Mouse (Mus musculus) forelimb bud, embryonic 11.5 days (tissue): Measurements from ENCODE around the gene Mfap1a.
"Not testable (repeated sequence)": the region's sequence is repeated elsewhere in the genome, so short reads cannot be mapped to it uniquely, and the experiment has no call there.

ENCODE experiments used
- DNase-seq: peaks from one replicate; pipeline ENCODE4 v3.0.0-alpha.2; 2012; ENCODE audit warnings: low read depth, low spot score

The Mfap1a gene

DNA sequence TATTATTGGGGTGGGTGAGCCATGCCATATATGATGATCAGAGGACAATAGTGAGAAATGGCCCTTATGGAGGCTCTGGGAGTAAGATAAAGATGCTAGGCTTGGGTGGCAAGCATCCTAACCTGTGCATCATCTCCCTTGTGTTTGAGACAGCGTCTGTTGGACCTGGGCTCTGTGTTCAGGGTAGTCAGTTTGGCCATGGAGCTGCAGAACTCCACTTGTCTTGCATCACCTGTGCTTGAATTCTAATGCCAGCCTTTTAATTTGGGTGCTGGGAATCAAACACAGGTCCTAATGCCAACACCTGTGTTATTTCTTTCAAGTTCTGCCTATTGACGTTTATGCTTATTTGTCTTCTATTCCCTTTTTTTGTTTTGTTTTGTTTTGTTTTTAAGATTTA lies 31.2 kb downstream of the Mfap1a start:
- DNase-seq, result not testable (repeated sequence)

DNA sequence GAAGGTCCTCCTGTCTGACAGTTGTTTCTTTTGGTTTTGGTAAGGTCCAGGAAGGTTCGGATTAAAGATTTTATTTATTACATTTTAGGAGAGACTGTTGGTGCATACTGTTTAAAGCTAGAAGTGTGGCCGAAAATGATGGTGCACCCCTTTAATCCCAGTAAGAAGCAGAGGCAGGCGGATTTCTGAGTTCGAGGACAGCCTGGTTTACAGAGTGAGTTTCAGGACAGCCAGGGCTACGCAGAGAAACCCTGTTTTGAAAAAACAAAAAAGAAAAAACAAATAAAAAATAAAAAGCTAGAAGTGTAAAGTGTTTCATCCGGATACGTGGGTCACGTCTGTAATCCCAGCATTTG lies 32.3 kb downstream of the Mfap1a start:
- DNase-seq, result no peak

DNA sequence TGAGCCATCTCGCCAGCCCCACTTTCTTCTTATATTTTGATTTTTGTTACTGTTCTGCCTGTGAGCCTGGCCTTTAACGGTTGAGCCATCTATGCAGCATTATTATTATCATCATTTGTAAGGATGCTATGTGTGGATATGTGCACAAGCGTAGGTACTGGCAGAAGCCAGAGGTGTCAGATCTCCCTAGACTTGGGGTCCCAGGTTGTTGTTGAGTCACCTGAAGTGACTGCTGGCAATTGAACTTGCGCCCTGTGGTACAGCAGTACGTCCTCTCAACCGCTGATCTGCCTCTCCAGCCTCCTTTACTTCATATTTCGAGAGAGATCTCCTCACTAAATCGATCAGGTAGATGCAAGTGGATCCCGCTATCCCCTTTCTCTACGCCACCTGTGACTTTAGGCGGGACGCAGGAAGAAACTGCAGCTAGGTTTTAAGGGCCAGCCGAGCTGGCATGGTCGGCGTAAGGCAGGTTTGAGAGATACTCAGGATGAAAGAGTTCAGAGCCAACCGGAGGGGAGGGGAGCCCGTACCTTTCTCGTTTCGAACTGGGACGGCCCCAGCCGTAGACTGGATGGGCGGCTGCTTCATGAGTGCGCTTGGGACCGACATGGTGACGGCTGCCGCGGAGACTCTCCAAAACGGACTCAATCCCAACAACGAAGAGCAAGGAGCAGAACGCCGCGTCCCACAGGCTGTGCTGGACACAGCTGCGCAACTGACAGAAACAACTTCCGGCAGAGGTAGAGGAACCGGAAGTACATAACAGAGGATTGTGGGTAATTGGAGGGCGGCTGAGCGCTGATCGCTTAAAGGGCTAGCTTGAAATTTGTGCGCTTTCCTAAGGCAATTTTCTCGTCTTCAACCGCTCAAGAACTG lies 32.9 kb downstream of the Mfap1a start, which contains the start of gene Mfap1b:
TSS of gene Mfap1b (minus strand) at position 767 of the 879 bp plus-strand sequence.
- DNase-seq, result peak; percentile 89

DNA sequence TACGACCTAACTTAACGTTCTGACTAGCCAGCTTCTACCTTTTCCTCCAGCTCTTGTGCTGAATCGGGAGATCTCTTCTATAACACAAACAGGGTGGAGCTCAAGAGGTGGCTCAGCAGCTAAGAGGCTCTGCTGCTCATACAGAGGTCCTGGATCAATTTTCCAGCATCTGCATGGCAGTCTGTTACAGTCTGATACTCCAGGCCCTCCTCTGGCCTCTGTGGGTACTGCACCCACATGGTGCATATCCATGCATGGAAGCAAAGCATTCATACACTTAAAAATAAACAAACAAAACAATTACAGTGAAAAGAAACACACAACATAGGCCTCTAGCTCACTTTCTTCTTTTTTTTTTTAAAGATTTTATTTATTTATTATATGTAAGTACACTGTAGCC lies 33.7 kb downstream of the Mfap1a start:
- not testable (repeated sequence) for DNase-seq

DNA sequence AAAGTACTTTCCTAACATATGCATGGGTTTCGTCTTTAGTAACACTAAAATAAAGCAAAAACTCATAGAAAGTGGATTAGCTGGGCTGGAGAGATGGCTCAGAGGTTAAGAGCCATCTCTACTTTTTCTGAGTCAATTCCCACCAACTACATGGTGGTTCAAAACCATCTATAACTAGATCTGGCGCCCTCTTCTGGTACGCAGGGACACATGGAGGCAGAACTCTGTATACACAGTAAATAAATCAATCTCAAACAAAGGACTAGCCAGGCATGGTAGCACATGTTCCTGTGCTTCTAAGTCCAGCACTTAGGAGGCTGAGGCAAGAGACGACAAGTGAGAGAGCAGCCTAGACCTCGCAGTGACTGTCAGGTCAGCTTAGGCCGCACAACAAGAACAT lies 37.5 kb downstream of the Mfap1a start:
- DNase-seq, result not testable (repeated sequence)

DNA sequence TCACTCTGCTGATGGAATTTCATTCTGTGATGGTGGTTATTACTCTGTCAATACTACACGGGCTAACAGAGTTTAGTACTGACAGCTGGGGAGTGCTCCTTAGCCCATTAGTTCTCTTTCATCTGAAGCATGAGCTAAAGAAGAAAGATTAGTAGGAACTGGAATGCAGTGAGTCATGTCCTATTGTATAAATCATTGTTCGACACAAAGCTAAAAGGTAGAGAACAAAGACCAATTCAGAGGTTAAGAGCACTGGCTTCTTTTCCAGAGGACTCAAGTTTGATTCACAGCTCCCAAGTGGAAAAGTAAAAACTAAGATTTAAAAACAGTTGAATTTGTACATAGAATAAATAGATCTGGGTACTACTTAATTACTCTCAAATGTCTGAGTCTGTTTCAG lies 46.4 kb downstream of the Mfap1a start:
- no peak for DNase-seq

DNA sequence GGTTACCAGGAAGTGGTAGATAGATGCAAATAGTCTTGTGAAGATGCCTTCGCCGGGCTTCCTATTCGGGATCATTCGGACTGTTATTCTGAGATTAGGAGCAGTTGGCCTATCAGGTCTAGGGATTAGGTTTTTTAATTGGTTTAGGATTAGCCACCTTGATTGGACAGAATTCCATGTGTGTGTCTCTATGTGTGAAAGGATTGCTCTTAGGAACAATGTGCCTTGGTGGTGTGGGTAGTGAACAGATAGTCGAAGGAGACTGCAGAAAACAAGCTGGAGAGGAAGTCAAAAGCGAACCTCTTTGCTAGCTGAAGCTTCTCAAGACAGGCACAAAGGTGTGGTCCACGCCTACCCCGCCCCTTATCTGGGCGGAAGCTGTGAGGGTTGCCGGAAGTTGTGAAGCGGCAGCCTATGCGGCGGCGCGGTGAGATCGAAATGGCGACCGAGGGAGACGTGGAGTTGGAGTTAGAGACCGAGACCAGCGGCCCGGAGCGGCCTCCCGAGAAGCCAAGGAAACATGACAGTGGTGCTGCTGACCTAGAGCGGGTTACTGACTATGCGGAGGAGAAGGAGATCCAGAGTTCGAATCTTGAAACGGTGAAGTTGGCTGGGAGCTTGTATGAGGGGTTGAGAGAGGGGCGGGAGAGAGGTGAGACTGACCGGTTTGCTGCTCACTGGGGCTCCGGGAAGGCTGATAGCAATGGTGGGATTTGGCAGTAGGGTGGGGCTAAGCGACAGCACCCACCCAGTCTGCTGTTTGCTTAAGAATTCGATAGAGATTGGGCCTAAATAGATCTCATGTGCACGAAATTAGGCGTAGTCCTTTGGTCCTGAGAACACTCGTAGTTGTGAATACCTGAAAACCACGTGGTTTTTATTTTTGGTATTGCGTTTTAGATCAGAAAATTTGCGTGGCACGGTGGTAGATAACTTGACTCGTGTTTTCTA lies 49.5 kb downstream of the Mfap1a start, which contains the start of gene Serinc4:
TSS of gene Serinc4 (minus strand) at position 90 of the 951 bp plus-strand sequence.
- DNase-seq, result peak; percentile 78

DNA sequence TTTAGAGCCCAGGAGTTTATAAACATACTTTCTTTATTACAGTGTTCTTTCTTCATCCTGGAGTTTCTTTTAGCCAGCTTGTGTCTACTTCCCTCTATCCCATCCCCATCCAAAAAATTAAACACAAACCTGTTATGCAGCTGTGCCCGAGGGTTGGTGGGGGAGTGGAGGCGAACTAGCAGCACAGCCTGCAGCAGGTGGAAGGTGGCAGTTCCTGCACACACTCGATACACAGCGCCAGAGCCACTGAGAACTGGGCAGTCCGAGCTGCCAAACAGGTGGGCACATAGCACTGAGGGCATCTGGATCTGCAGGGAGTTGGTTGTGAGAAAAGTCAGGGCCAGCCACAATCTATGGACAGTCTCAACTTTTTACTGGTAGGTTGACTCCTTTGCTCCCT lies 50.9 kb downstream of the Mfap1a start:
- DNase-seq, result no peak

DNA sequence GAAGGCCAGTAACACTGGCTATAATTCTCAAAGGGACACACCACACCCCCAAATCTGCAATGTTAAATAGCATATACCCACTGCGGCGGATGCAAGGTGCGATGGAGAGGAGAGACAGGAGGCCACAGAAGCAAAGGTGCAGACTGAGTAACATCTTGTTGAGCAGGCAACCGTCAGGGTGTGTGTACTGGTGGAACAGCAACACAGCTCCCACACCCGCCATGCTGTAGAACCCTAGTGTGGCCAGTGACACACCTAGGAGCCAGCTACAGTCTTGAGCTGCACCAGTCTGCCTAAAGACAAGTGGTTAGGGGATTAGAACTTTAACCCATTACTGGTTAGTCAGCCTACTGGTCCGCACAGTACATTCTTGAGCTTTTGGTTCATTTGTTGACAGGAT lies 52.5 kb downstream of the Mfap1a start:
- DNase-seq, result no peak

DNA sequence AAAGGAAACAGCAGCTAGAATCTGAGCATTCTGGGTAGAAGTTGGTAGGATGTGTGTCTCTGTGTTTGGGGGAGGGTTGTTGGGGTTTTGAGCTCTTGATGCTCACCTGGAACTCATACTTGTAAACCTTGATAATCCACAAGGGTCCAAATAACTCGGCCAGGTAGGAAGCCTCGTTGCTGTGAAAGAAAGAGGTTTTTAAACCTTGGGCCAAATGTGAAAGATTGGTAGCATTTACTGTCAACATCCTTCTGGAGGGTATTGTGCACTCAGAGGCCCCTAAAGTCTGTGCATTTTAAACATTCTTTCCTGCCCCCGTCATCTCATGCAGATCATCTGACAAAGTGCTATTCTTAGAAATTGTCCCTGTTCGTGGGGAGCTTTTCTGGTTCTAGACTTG lies 53.5 kb downstream of the Mfap1a start, which contains the start of gene Hypk:
TSS of gene Hypk (plus strand) at position 301 of the 400 bp plus-strand sequence.
- DNase-seq, result no peak

DNA sequence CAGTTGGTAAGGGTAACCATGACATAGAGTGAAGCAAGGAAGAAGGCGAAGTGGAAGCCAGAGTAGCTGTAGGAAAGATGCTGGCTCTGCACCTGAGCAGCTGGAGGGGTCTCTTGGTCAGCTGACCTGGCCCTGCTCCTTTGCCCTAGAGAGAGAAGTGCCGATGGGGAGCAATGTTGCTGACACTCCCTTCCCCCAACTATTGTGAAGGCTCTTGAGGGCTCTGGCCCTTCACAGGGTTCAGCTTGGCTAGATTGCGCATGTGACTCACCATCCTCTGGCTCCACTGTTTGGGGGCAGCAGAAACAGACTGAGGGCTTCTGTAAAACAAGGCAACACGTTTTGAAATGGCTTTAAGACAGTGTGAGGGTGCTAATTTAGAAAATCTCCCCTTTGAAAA lies 54.1 kb downstream of the Mfap1a start:
- no peak for DNase-seq

DNA sequence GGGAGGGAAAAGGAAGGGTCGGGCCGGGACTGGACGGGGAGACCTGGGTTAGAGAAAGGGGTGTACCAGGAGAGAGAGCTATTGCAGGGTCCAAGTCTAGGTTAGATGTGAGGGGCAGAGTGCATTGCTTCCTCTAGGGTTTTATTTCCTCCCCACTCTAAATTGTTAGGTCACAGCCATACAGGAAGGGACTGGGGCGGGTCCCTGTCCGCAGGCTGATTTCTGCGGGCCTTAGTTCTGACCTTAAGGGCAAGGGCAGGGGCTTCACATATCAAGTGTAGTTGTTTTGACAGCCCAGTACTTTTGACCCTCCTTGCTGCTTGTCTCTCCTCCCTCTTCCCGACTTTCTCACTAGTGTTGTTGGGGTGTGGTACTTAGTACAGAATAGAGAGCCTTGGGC lies 56.4 kb downstream of the Mfap1a start:
- no peak for DNase-seq

DNA sequence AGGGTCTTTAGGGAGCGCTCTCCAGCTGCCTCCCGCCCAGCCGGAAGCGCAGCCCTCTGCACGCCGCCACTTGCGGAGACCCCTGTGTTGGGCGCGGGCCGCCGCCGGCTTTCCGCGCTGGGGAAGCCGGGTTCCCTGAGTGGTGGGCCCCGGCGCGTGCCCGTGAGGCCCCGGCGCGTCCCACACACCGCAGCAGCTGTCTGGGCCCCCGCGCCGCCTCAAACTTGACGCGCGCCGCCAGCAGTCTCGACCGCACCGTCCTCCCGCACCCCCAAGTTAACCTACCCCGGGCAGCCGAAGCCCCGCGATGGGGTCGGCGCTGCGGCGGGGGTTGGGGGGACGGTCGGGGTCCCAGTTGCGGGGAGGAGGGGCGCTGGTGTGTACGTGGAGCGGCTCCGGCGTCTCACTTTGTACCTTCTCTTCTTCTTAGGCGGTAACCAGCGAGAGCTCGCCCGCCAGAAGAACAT lies 56.9 kb downstream of the Mfap1a start:
- DNase-seq, result no peak

DNA sequence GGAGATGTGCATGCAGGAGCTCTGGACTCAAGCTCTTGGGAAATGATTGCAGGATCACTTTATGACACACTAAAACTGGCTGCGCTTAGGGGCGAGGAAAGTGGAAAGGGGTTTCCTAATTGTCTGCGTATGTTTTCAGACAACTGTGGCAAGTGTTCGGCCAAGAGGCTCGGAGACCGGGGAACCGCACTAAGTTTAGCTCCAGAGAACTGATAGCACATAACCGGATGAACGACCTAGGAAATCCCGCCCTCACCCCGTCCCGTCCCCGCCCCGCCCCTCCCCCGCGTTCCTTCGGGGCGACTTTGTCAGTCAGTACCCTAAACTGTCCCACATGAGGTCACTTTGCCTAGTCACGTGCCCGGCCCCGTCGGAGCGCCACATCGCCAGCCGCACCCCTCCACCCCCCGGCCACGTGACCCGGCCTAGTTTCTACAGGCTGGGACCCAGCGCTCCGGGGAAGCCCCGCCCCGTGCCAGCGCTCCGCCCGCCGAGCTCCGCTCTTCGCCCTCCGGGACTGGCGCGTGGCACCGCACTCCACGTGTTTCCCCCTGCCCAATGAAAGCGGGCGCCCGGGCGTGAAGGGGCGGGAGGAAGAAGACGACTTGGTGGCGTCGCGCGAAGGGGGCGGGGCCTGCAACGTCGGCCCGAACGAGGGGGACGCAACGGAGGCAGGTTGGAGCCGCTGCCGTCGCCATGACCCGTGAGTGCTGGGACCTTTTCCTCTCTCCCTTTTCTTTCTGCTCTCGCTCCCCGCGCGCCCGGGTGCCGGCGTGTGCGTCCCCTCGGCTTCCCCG lies 57.5 kb downstream of the Mfap1a start, which contains the start of gene Serf2:
TSS of gene Serf2 (plus strand) at position 457 of the 797 bp plus-strand sequence.
- DNase-seq, result peak; percentile 97

DNA sequence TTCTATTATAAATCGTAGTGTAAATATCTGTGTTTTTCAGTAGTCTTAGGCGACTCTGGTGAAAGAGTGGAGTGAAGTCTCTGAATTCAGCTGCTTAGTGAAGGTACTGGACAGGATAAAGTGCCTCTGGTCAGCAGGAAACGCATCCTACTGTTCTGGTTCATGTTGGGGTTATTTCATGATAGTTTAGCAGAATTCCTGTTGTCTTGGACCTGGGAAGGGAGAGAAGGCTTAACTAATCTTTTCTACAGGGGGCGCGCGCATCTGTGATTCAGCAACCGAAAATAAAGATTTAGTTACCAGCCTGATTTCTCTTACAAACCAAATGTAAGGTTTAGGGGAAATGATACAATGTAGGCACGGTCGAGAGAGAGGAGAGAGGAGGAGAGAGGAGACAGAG lies 58.3 kb downstream of the Mfap1a start:
- no peak for DNase-seq

DNA sequence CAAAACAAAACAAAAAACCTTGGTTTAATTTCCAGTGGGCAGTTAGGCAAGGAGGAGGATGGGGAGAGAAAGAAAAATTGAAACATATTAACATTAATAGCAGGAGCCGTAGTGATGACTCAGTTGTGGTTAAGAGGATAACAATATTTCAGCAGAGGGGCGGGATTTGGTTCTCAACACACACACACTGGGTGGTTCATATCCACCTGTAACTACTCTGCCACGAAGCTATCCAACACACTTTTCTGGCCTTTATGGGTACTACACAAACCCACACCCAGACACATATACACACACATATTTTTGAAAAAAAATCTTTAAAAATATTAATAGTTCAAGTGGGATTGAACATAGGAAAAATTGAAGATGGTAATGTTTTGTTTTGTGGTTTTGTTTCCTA lies 59.5 kb downstream of the Mfap1a start:
- no peak for DNase-seq

DNA sequence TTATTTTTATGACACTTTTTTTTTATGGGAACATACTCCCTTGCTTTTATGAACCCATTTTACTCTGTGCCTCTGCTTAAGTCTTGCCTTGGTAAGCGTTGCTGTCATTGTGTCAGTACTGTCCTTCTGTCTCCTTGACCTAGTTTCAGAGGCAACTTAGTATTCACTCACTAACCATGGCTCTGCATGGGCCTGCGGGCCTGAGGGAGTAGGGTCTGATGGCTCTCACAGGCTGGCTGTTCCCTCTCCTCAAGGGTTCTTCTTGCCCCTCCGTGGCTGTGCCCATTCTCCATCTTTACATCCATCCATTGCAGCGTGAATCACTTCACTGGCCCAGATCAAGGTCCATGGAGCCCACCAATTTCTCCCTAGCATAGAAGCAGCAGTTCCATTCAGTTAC lies 60.0 kb downstream of the Mfap1a start:
- no peak for DNase-seq

DNA sequence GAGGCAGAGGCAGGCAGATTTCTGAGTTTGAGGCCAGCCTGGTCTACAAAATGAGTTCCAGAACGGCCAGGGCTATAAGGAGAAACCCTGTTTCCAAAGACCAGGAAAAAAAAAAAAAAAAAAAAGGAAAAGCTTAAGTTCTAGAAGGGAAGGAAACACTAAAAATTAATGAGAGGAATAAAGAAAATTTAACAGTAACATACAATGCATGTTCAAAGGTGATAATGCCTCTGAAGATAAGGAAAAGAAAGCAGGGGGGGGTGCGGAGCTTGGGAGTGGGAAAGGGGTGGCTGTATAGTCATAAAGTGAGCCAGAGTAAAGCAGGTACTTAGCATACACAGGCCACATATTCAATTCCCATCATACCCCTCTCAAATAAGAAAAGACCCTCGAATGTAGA lies 61.3 kb downstream of the Mfap1a start:
- DNase-seq, result no peak

DNA sequence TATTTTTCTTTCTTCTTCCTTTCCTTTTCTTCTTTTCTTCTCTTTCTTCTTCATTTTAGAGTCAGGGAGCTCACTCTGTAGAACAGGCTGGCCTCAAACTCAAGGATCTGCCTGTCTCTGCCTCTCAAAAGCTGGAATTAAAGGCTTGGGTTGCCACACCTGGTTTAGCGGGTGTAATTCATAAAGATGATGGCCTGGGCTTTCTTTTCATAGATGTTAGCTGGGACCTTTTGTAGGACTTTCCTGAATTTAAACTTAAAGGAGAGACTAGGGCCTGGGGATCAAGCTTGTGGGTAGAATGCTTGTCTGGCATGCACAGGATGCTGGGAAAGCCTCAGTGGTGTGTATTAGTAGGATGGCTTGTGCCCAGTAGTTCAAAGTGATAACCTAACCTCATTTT lies 62.3 kb downstream of the Mfap1a start, which contains the start of gene Ell3:
TSS of gene Ell3 (minus strand) at position 101 of the 400 bp plus-strand sequence.
- no peak for DNase-seq

DNA sequence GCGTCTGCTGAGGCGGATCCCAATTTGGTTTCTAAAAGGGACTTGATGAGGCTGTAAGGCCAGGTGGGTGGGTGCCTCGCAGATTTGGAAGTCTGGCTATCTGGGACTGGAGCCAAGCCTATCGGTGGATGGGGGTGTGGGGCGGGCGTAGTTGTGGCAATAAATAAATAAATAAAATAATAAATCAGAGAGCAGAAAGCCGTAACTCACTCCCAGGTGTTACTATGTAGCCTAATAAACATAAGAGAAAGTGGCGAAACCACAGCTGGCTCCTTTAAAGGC lies 63.5 kb downstream of the Mfap1a start:
- DNase-seq, result no peak
